Mouse (Mus musculus) gonadal fat pad, adult 2 months (tissue): Measurements from ENCODE around the gene Klhl35. TPM values are rescaled to one million over a fixed set of nuclear protein-coding genes. Genes with fewer than 3 reads are reported as not detected.

Experiments used
- DNase-seq: peaks from one replicate; pipeline ENCODE4 v3.0.0-alpha.2; 2012; ENCODE audit warnings: low read depth
- polyA plus RNA-seq: library from polyadenylated mRNA; depleted of rRNA; stranded (reverse); fragments of >200 nt; gene quantifications from 2 replicates; pipeline ENCODE4 v1.2.3, GENCODE M21; 2012; rRNA removed

The Klhl35 gene
- polyA plus RNA-seq: 2.1 and 2.5 TPM in 2 replicates

GRCm38 (mm10) chr7:99465811-99466210 lies at the start of gene Klhl35:
Gene Klhl35 (plus strand): TSS chr7:99466004.
- no peak for DNase-seq

- no peak for DNase-seq
These were observed 46.5 kb upstream of the Klhl35 start for GRCm38 (mm10) chr7:99419311-99419710.

GRCm38 (mm10) chr7:99421006-99421405 lies 44.8 kb upstream of the Klhl35 start:
- DNase-seq: no peak

DNA sequence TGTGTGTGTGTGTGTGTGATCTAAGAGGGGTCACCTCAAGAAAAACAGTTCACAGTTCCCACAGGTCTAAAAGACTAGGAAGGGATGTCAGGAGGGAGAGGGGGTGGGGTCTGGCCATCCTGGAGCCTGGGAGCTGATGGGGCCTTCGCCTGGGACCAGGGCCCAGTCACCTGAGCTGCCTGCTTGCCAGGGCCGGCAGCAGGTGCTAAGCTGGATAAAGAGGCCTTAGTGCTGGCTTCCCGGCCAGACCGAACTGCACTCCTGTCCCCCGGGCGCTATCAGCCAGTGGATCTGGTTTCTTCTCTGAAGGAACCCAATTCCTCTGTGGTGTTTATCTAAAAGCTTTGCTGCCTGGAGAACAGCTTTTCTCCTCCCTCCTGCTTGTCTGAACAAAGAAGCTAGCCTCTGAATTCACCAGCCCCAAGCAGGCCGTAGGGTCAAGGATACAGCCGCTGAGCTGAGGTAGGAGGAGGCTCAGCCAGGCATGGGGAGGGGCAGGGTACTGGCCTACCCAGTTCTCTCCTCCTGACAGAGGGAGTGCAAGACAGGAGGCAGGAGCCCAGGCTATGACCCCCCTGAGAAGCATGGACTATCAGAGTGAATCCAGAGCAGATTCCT lies 41.2 kb upstream of the Klhl35 start:
- DNase-seq: peak; percentile 12

- DNase-seq: no peak
These were observed 40.1 kb upstream of the Klhl35 start for GRCm38 (mm10) chr7:99425706-99426105.

DNA sequence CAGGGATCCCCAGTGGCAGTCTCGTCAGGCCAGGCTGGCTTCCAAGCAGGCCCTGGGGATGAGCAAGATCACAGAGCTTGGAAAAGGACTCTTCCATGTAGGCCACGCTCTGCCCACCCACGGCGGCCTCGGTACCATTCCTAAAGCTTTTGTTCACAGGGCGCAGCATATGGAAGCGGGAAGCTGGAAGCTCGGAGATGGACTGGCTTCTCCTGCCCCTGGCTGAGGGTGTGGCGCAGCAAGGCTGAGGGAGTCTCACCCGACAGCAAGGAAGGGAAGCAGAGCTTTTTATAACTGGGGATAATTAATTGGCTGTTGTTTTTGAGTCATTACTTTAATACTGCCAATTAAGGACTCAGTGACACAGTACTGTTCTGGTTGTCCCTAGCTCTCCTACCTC lies 38.8 kb upstream of the Klhl35 start:
- DNase-seq: no peak

- no peak for DNase-seq
These were observed 37.8 kb upstream of the Klhl35 start for GRCm38 (mm10) chr7:99427987-99428386.

DNA sequence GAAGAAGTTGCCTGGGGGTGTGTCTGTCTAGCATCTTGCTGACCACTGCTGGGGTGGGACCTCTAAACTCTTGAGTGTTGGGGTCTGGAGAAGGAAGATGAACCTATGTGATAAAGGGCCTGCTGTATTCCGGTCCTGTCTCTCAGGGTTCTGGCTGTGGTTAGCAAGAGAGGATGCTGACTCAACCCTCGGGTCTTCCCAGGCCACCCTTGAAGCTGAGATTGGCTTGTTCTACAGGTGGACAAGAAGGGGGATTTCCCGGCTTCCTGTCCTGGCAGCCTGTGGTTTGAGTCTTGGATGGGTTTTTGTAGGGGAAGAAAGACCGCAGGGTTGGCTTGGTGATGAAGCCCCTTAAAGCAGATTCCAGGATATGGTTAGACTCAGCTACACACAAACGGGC lies 37.0 kb upstream of the Klhl35 start:
- DNase-seq: no peak

DNA sequence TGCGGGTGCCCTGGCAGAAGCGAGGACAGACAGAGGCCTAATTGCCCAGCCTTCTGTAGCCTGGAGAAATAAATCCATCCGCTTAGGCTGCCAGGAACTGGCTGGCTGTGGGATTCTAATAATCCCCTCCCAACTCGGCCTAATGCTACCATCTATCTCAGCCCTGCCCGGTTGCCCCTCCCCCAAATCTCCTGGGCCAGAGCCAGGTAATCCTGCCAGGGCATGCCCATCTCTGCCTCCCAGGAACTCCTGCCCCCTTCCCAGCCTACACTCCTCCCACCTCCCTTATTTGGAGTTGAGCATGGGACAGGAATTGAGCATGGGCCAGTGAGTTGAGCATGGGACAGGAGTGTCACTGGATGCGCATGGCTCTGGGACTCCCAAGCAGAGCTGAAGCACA lies 36.0 kb upstream of the Klhl35 start:
- no peak for DNase-seq

GRCm38 (mm10) chr7:99430246-99430645 lies 35.6 kb upstream of the Klhl35 start:
- no peak for DNase-seq

- DNase-seq: no peak
These were observed 33.6 kb upstream of the Klhl35 start for GRCm38 (mm10) chr7:99432248-99432647.

DNA sequence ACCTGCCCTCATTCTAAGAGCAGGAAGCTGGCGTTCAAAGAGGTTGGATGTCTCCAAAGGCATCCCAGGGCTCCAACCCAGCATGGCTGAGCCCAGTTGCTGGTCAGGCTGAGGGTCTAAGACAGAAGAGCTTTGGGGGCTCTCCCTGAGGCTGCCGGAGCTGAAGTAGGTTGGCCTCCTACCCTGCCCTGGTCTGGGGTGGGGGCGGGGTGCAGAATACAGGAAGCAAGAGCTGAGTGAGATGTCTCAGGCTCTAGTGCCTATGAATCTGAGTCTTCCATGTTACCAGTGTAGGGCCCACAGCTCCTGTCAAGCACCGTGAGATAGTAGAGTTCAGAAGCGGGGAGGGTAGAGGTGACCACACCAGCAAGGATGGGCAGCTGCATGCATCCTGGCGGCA lies 32.9 kb upstream of the Klhl35 start:
- no peak for DNase-seq

- DNase-seq: no peak
These were observed 31.0 kb upstream of the Klhl35 start for GRCm38 (mm10) chr7:99434672-99435250.

DNA sequence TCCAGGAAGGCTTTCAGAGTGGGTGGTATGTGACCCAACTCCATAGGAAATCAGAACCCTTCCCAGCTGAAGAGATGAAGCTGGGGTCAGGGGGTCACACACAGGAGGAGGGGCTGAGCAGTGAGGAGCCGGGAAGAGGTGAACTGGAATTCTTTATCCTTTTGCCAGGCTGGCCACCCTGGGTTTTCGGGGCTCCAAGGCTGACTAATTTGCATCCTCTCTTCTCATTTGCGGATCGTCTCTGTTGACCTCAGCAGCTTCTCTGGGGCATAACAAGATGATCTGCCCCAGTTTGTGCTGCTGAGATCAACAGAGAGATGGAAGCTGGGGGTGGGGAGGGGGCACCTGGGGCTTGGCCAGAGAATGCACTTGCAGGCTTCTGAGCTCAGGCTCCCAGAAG lies 29.3 kb upstream of the Klhl35 start:
- DNase-seq: no peak

GRCm38 (mm10) chr7:99438881-99439280 lies 26.9 kb upstream of the Klhl35 start:
- no peak for DNase-seq

- no peak for DNase-seq
These were observed 24.2 kb upstream of the Klhl35 start for GRCm38 (mm10) chr7:99441534-99442072.

GRCm38 (mm10) chr7:99443164-99443563 lies 22.6 kb upstream of the Klhl35 start:
- no peak for DNase-seq

GRCm38 (mm10) chr7:99444012-99444411 lies 21.8 kb upstream of the Klhl35 start:
- DNase-seq: no peak

DNA sequence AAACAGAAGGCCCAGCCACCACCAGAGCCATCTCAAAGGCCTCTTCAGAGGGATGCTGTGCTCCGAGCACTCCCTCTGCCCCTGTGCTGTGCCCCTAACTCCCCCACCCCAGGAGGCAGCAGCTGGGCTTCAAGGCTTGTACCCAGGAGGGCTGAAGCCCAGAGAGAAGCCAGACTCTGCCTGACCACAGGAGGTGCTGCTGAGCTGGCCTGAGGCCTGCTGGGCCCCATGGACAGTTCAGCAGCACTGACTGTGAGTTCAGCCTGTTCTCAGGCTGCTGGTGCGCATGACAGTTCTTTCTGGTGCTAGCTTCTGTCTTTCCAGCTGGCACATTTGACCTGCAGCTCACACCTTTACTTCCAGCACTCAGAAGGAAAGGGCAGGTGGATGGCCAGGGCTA lies 20.0 kb upstream of the Klhl35 start:
- no peak for DNase-seq

DNA sequence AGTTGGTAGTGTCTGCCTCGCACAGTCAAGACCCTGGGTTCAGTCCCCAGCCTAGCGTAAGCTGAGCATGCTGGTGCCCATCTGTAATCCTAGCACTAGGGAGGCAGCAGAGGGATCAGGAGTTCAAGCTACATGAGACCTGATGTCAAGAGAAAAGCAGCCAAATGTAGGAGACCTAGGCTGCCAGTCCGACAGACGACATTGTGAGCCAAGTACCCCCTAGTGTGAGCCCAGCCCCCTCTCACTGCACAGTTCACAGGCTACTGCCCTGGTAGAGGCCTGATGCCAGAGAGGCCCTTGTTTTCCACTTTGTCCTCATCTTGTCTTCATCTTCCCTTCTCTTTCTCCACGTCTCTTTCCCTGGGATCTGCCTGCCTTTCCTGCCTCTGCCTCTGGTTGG lies 18.5 kb upstream of the Klhl35 start:
- no peak for DNase-seq

DNA sequence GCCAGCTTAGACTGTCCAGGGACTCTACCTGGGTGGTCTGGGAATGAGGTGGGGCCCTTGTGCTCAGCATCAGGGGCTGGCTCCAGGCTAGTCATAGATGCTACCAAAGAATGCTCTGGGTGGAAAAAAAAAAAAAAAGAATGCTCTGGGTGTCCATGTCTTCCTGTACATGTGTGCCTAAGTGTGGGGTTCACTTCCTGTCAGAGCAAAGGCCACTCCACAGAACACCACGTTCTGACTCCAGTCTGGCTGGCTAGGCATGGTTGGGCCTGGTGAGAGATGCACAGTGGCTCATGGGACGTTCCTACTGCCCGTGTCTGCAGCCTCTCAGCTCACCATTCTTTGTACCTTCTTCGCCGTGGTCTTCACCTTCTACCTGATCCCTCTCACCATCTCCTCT lies 17.2 kb upstream of the Klhl35 start:
- no peak for DNase-seq

- no peak for DNase-seq
These were observed 16.7 kb upstream of the Klhl35 start for GRCm38 (mm10) chr7:99449063-99449462.

DNA sequence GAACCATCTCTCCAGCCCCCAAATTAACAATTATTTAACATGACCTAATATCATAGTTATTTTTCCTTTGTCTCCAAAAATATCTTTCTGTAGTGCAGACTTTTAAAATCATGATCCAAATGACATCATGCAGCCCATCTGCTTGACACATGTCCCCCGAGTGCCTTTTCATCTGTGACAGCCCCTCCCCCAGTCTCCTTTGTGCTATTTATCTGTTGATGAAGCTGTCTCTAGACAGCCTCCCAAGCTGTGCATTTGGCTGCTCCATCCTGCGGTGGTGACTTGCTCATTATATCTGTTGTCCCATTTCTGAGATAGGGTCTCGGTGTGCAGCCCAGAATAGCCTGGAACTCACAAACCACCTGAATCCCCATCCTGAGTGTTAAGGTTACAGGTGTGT lies 16.1 kb upstream of the Klhl35 start:
- DNase-seq: no peak

GRCm38 (mm10) chr7:99450703-99451102 lies 15.1 kb upstream of the Klhl35 start:
- no peak for DNase-seq
